Mouse (Mus musculus): ENCODE measurements around the gene Cog2. TPM values are rescaled to one million over a fixed set of nuclear protein-coding genes. Genes with fewer than 3 reads are reported as not detected.

Cog2 gene
- polyA plus RNA-seq, 1 experiment: not detected

- Histone ChIP-seq H3K4me1 (ENCODE audit: control insufficient read depth, insufficient read depth, low read length) (peaks cover 21% of the 10 kb centered on the region), H3K4me3 (ENCODE audit: insufficient read depth, low read depth, low read length) (no peak overlapping the region), H3K27ac (ENCODE audit: insufficient read depth, low read depth, low read length) (0 out of 2 replicates have a peak overlapping the region, but pooled peaks have one; percentile 3)
- WGBS: 38% methylated on average over 1 of the region's 1 CpGs
- TF ChIP-seq POLR2A (IDR thresholded peaks at IDR 0.05; ENCODE audit: insufficient read depth, low read depth, low read length) (no peak), CTCF (IDR thresholded peaks at IDR 0.05; ENCODE audit: insufficient read depth, low read depth, low read length) (no peak)
Observed at GRCm38 (mm10) chr8:124548187-124548586, 27.6 kb downstream of the Cog2 start.

GRCm38 (mm10) chr8:124551011-124551661, 30.6 kb downstream of the Cog2 start:
- WGBS: 72% methylated on average over 15 of the region's 15 CpGs
- no peak overlapping the region for H3K4me3 ChIP-seq (ENCODE audit: insufficient read depth, low read depth, low read length)
- H3K27ac ChIP-seq (ENCODE audit: insufficient read depth, low read depth, low read length): 0 out of 2 replicates have a peak overlapping the region, but pooled peaks have one; percentile 10
- TF ChIP-seq CTCF (IDR thresholded peaks at IDR 0.05; ENCODE audit: insufficient read depth, low read depth, low read length) (no peak), POLR2A (IDR thresholded peaks at IDR 0.05; ENCODE audit: insufficient read depth, low read depth, low read length) (no peak)
- H3K4me1 ChIP-seq (ENCODE audit: control insufficient read depth, insufficient read depth, low read length): peaks cover 20% of the 10 kb centered on the region

GRCm38 (mm10) chr8:124555113-124555750, 34.7 kb downstream of the Cog2 start:
- Histone ChIP-seq H3K4me3 (ENCODE audit: insufficient read depth, low read depth, low read length) (no peak overlapping the region), H3K4me1 (ENCODE audit: control insufficient read depth, insufficient read depth, low read length) (peaks cover 23% of the 10 kb centered on the region), H3K27ac (ENCODE audit: insufficient read depth, low read depth, low read length) (no peak overlapping the region)
- 92% methylated on average over 7 of the region's 7 CpGs for WGBS
- TF ChIP-seq POLR2A (IDR thresholded peaks at IDR 0.05; ENCODE audit: insufficient read depth, low read depth, low read length) (no peak), CTCF (IDR thresholded peaks at IDR 0.05; ENCODE audit: insufficient read depth, low read depth, low read length) (no peak)

- Histone ChIP-seq H3K4me3 (ENCODE audit: insufficient read depth, low read depth, low read length) (no peak overlapping the region), H3K4me1 (ENCODE audit: control insufficient read depth, insufficient read depth, low read length) (peaks cover 23% of the 10 kb centered on the region), H3K27ac (ENCODE audit: insufficient read depth, low read depth, low read length) (no peak overlapping the region; the same call in 1 of the 2 replicates)
- 74% methylated on average over 7 of the region's 7 CpGs for WGBS
- TF ChIP-seq CTCF (IDR thresholded peaks at IDR 0.05; ENCODE audit: insufficient read depth, low read depth, low read length) (no peak), POLR2A (IDR thresholded peaks at IDR 0.05; ENCODE audit: insufficient read depth, low read depth, low read length) (no peak)
Observed at GRCm38 (mm10) chr8:124556164-124556563, 35.6 kb downstream of the Cog2 start.

- H3K4me1 ChIP-seq (ENCODE audit: control insufficient read depth, insufficient read depth, low read length): peaks cover 23% of the 10 kb centered on the region
- WGBS: 68% methylated on average over 13 of the region's 13 CpGs
- H3K4me3 ChIP-seq (ENCODE audit: insufficient read depth, low read depth, low read length): no peak overlapping the region
- TF ChIP-seq CTCF (IDR thresholded peaks at IDR 0.05; ENCODE audit: insufficient read depth, low read depth, low read length): no peak
- no peak for TF ChIP-seq POLR2A (IDR thresholded peaks at IDR 0.05; ENCODE audit: insufficient read depth, low read depth, low read length)
- 0 out of 2 replicates have a peak overlapping the region, but pooled peaks have one; percentile 7 for H3K27ac ChIP-seq (ENCODE audit: insufficient read depth, low read depth, low read length)
Observed at GRCm38 (mm10) chr8:124556658-124557057, 36.1 kb downstream of the Cog2 start.

- H3K27ac ChIP-seq (ENCODE audit: insufficient read depth, low read depth, low read length): peak overlapping the region; percentile 18; the same call in 1 of the 2 replicates
- 41% methylated on average over 5 of the region's 5 CpGs for WGBS
- TF ChIP-seq CTCF (IDR thresholded peaks at IDR 0.05; ENCODE audit: insufficient read depth, low read depth, low read length) (no peak), POLR2A (IDR thresholded peaks at IDR 0.05; ENCODE audit: insufficient read depth, low read depth, low read length) (no peak)
Observed at GRCm38 (mm10) chr8:124557476-124557875, 36.9 kb downstream of the Cog2 start.

GRCm38 (mm10) chr8:124567126-124567525, 46.6 kb downstream of the Cog2 start:
- 87% methylated on average over 6 of the region's 6 CpGs for WGBS
- Histone ChIP-seq H3K4me3 (ENCODE audit: insufficient read depth, low read depth, low read length) (no peak overlapping the region), H3K27ac (ENCODE audit: insufficient read depth, low read depth, low read length) (no peak overlapping the region), H3K4me1 (ENCODE audit: control insufficient read depth, insufficient read depth, low read length) (peaks cover 22% of the 10 kb centered on the region)
- TF ChIP-seq CTCF (IDR thresholded peaks at IDR 0.05; ENCODE audit: insufficient read depth, low read depth, low read length) (no peak), POLR2A (IDR thresholded peaks at IDR 0.05; ENCODE audit: insufficient read depth, low read depth, low read length) (no peak)

More at GRCm38 (mm10) chr8:124557476-124557875, 36.9 kb downstream of the Cog2 start:
- H3K4me3 ChIP-seq (ENCODE audit: insufficient read depth, low read depth, low read length): no peak overlapping the region
- H3K4me1 ChIP-seq (ENCODE audit: control insufficient read depth, insufficient read depth, low read length): peaks cover 24% of the 10 kb centered on the region

GRCm38 (mm10) chr8:124567584-124567983, 47.0 kb downstream of the Cog2 start:
- H3K4me1 ChIP-seq (ENCODE audit: control insufficient read depth, insufficient read depth, low read length): peaks cover 19% of the 10 kb centered on the region
- WGBS: 83% methylated on average over 3 of the region's 3 CpGs
- no peak overlapping the region for H3K4me3 ChIP-seq (ENCODE audit: insufficient read depth, low read depth, low read length)
- H3K27ac ChIP-seq (ENCODE audit: insufficient read depth, low read depth, low read length): no peak overlapping the region
- no peak for TF ChIP-seq POLR2A (IDR thresholded peaks at IDR 0.05; ENCODE audit: insufficient read depth, low read depth, low read length)
- TF ChIP-seq CTCF (IDR thresholded peaks at IDR 0.05; ENCODE audit: insufficient read depth, low read depth, low read length): no peak

GRCm38 (mm10) chr8:124569100-124569499, 48.5 kb downstream of the Cog2 start:
- H3K27ac ChIP-seq (ENCODE audit: insufficient read depth, low read depth, low read length): peak overlapping the region; percentile 39; the same call in 1 of the 2 replicates
- no peak for TF ChIP-seq CTCF (IDR thresholded peaks at IDR 0.05; ENCODE audit: insufficient read depth, low read depth, low read length)
- TF ChIP-seq POLR2A (IDR thresholded peaks at IDR 0.05; ENCODE audit: insufficient read depth, low read depth, low read length): no peak
- no peak overlapping the region for H3K4me3 ChIP-seq (ENCODE audit: insufficient read depth, low read depth, low read length)
- WGBS: 59% methylated on average over 2 of the region's 2 CpGs
- H3K4me1 ChIP-seq (ENCODE audit: control insufficient read depth, insufficient read depth, low read length): peaks cover 20% of the 10 kb centered on the region
